Mouse (Mus musculus): ENCODE measurements around the gene Krt27. TPM values are rescaled to one million over a fixed set of nuclear protein-coding genes. Genes with fewer than 3 reads are reported as not detected.

The Krt27 gene
- total and polyA plus RNA-seq, 3 experiments = not detected

- no peak for DNase-seq
- no peaks in the 10 kb centered on the region for H3K79me2 ChIP-seq (replicated peaks; ENCODE audit: control insufficient read depth, insufficient read depth, low read length)
- H3K27me3 ChIP-seq (ENCODE audit: control insufficient read depth, insufficient read depth, low read length) = no peaks in the 10 kb centered on the region
- no peaks in the 10 kb centered on the region for H3K36me3 ChIP-seq (ENCODE audit: control insufficient read depth, insufficient read depth, low read length)
- no peak overlapping the region for H3K4me3 ChIP-seq
- intact Hi-C loops (cut with DNase I) = no loop called here
- H3K4me1 ChIP-seq (ENCODE audit: control insufficient read depth, insufficient read depth, low read length) = no peaks in the 10 kb centered on the region
- H3K27ac ChIP-seq = no peak overlapping the region
- no peak for TF ChIP-seq CTCF (IDR thresholded peaks at IDR 0.05)
- TF ChIP-seq POLR2A (IDR thresholded peaks at IDR 0.05; ENCODE audit: insufficient read depth, low read depth, low read length) = no peak
- no peak for TF ChIP-seq EP300 (IDR thresholded peaks at IDR 0.05; ENCODE audit: insufficient read depth, low read depth, low read length)
- no peak overlapping the region for H3K9ac ChIP-seq (ENCODE audit: low read depth, low read length)
- 83% methylated on average over 14 of the region's 14 CpGs for WGBS
Measured at GRCm38 (mm10) chr11:99321094-99321493, 29.8 kb downstream of the Krt27 start.

- 33% methylated on average over 9 of the region's 9 CpGs for WGBS
- TF ChIP-seq EP300 (IDR thresholded peaks at IDR 0.05; ENCODE audit: insufficient read depth, low read depth, low read length) = no peak
- no peak for TF ChIP-seq CTCF (IDR thresholded peaks at IDR 0.05)
- no peak for TF ChIP-seq POLR2A (IDR thresholded peaks at IDR 0.05; ENCODE audit: insufficient read depth, low read depth, low read length)
- Histone ChIP-seq H3K36me3 (ENCODE audit: control insufficient read depth, insufficient read depth, low read length) (no peaks in the 10 kb centered on the region), H3K4me3 (no peak overlapping the region), H3K27me3 (ENCODE audit: control insufficient read depth, insufficient read depth, low read length) (no peaks in the 10 kb centered on the region), H3K9ac (ENCODE audit: low read depth, low read length) (no peak overlapping the region), H3K4me1 (ENCODE audit: control insufficient read depth, insufficient read depth, low read length) (no peaks in the 10 kb centered on the region), H3K79me2 (replicated peaks; ENCODE audit: control insufficient read depth, insufficient read depth, low read length) (no peaks in the 10 kb centered on the region), H3K27ac (no peak overlapping the region)
- intact Hi-C loops (cut with DNase I) = no loop called here
- no peak for DNase-seq
Measured at GRCm38 (mm10) chr11:99319127-99319526, 31.8 kb downstream of the Krt27 start.

GRCm38 (mm10) chr11:99316543-99316942, 34.4 kb downstream of the Krt27 start:
- TF ChIP-seq POLR2A (IDR thresholded peaks at IDR 0.05; ENCODE audit: insufficient read depth, low read depth, low read length) (no peak), EP300 (IDR thresholded peaks at IDR 0.05; ENCODE audit: insufficient read depth, low read depth, low read length) (no peak), CTCF (IDR thresholded peaks at IDR 0.05) (no peak)
- intact Hi-C loops (cut with DNase I) = no loop called here
- H3K27me3 ChIP-seq (ENCODE audit: control insufficient read depth, insufficient read depth, low read length) = no peaks in the 10 kb centered on the region
- WGBS = 68% methylated on average over 8 of the region's 8 CpGs
- H3K79me2 ChIP-seq (replicated peaks; ENCODE audit: control insufficient read depth, insufficient read depth, low read length) = no peaks in the 10 kb centered on the region
- H3K27ac ChIP-seq = no peak overlapping the region
- no peak overlapping the region for H3K4me3 ChIP-seq
- no peak overlapping the region for H3K9ac ChIP-seq (ENCODE audit: low read depth, low read length)
- DNase-seq = no peak
- no peaks in the 10 kb centered on the region for H3K4me1 ChIP-seq (ENCODE audit: control insufficient read depth, insufficient read depth, low read length)
- no peaks in the 10 kb centered on the region for H3K36me3 ChIP-seq (ENCODE audit: control insufficient read depth, insufficient read depth, low read length)

- Histone ChIP-seq H3K27ac (no peak overlapping the region), H3K27me3 (ENCODE audit: control insufficient read depth, insufficient read depth, low read length) (no peaks in the 10 kb centered on the region), H3K4me1 (ENCODE audit: control insufficient read depth, insufficient read depth, low read length) (no peaks in the 10 kb centered on the region), H3K4me3 (no peak overlapping the region), H3K79me2 (replicated peaks; ENCODE audit: control insufficient read depth, insufficient read depth, low read length) (no peaks in the 10 kb centered on the region), H3K36me3 (ENCODE audit: control insufficient read depth, insufficient read depth, low read length) (no peaks in the 10 kb centered on the region), H3K9ac (ENCODE audit: low read depth, low read length) (no peak overlapping the region)
- intact Hi-C loops (cut with DNase I) = loop anchor here (5.0 kb wide), 1 partner anchor 148 kb away; no protein-coding TSS in a partner anchor
- no peak for DNase-seq
- WGBS = 85% methylated on average over 2 of the region's 2 CpGs
- TF ChIP-seq POLR2A (IDR thresholded peaks at IDR 0.05; ENCODE audit: insufficient read depth, low read depth, low read length) = no peak
- TF ChIP-seq EP300 (IDR thresholded peaks at IDR 0.05; ENCODE audit: insufficient read depth, low read depth, low read length) = no peak
- TF ChIP-seq CTCF (IDR thresholded peaks at IDR 0.05) = no peak
Measured at GRCm38 (mm10) chr11:99314594-99314993, 36.3 kb downstream of the Krt27 start.

GRCm38 (mm10) chr11:99310882-99311281, 40.0 kb downstream of the Krt27 start:
- 94% methylated on average over 1 of the region's 1 CpGs for WGBS
- no peak overlapping the region for H3K4me3 ChIP-seq
- TF ChIP-seq EP300 (IDR thresholded peaks at IDR 0.05; ENCODE audit: insufficient read depth, low read depth, low read length) (no peak), CTCF (IDR thresholded peaks at IDR 0.05) (peak; percentile 74), POLR2A (IDR thresholded peaks at IDR 0.05; ENCODE audit: insufficient read depth, low read depth, low read length) (no peak)
- no peak overlapping the region for H3K27ac ChIP-seq
- no peak for DNase-seq
- no peak overlapping the region for H3K9ac ChIP-seq (ENCODE audit: low read depth, low read length)
- no peaks in the 10 kb centered on the region for H3K36me3 ChIP-seq (ENCODE audit: control insufficient read depth, insufficient read depth, low read length)
- no peaks in the 10 kb centered on the region for H3K4me1 ChIP-seq (ENCODE audit: control insufficient read depth, insufficient read depth, low read length)
- no peaks in the 10 kb centered on the region for H3K79me2 ChIP-seq (replicated peaks; ENCODE audit: control insufficient read depth, insufficient read depth, low read length)
- intact Hi-C loops (cut with DNase I) = loop anchor here (5.0 kb wide), 1 partner anchor 151 kb away; no protein-coding TSS in a partner anchor
- H3K27me3 ChIP-seq (ENCODE audit: control insufficient read depth, insufficient read depth, low read length) = no peaks in the 10 kb centered on the region

- Histone ChIP-seq H3K4me1 (ENCODE audit: control insufficient read depth, insufficient read depth, low read length) (no peaks in the 10 kb centered on the region), H3K4me3 (no peak overlapping the region), H3K36me3 (ENCODE audit: control insufficient read depth, insufficient read depth, low read length) (no peaks in the 10 kb centered on the region), H3K27ac (no peak overlapping the region), H3K27me3 (ENCODE audit: control insufficient read depth, insufficient read depth, low read length) (no peaks in the 10 kb centered on the region), H3K9ac (ENCODE audit: low read depth, low read length) (no peak overlapping the region), H3K79me2 (replicated peaks; ENCODE audit: control insufficient read depth, insufficient read depth, low read length) (no peaks in the 10 kb centered on the region)
- DNase-seq = peak; percentile 40 to 60
- WGBS = 28% methylated on average over 2 of the region's 2 CpGs
- TF ChIP-seq POLR2A (IDR thresholded peaks at IDR 0.05; ENCODE audit: insufficient read depth, low read depth, low read length) (no peak), CTCF (IDR thresholded peaks at IDR 0.05) (peak; percentile 88)
- intact Hi-C loops (cut with DNase I) = loop anchor here (2.0 kb wide), 1 partner anchor 119 kb away; no protein-coding TSS in a partner anchor
Measured at GRCm38 (mm10) chr11:99307579-99307978, 43.3 kb downstream of the Krt27 start.

Other genes starting within 250 kb of the Krt27 start
- under 1 TPM; 0.29 to 0.59 TPM for gene Ccr7, start 196.0 kb downstream of the Krt27 start, total RNA-seq (2021)
- gene Ccr7, start 196.0 kb downstream of the Krt27 start, polyA plus RNA-seq (2012; rRNA removed) = 2.6 and 2.7 TPM in 2 replicates
- gene Smarce1, start 120.1 kb downstream of the Krt27 start, total RNA-seq (2021) = 10 to 100 TPM; 41.8 to 44.6 TPM
- gene Smarce1, start 120.1 kb downstream of the Krt27 start, polyA plus RNA-seq (2012; rRNA removed) = 22.2 and 29.3 TPM in 2 replicates
- gene Krt222, start 107.0 kb downstream of the Krt27 start, total RNA-seq (2021) = 10 to 100 TPM; 26.9 to 31.0 TPM
- 6.8 and 12.7 TPM in 2 replicates for gene Krt222, start 107.0 kb downstream of the Krt27 start, polyA plus RNA-seq (2012; rRNA removed)
- not detected for gene Krt24, start 65.8 kb downstream of the Krt27 start, total RNA-seq (2021)
- gene Krt24, start 65.8 kb downstream of the Krt27 start, polyA plus RNA-seq (2012; rRNA removed) = not detected in 2 replicates
- gene Krt25, start 28.2 kb downstream of the Krt27 start, total RNA-seq (2021) = not detected
- not detected in 2 replicates for gene Krt25, start 28.2 kb downstream of the Krt27 start, polyA plus RNA-seq (2012; rRNA removed)
- not detected for gene Krt26, start 13.1 kb downstream of the Krt27 start, total RNA-seq (2021)
- not detected in 2 replicates for gene Krt26, start 13.1 kb downstream of the Krt27 start, polyA plus RNA-seq (2012; rRNA removed)
- gene Krt28, start 23.8 kb upstream of the Krt27 start, total RNA-seq (2021) = not detected
- gene Krt28, start 23.8 kb upstream of the Krt27 start, polyA plus RNA-seq (2012; rRNA removed) = not detected in 2 replicates
- 1 to 10 TPM; 4.4 to 5.1 TPM for gene Krt10, start 38.3 kb upstream of the Krt27 start, total RNA-seq (2021)
- 0.76 and 1.6 TPM in 2 replicates for gene Krt10, start 38.3 kb upstream of the Krt27 start, polyA plus RNA-seq (2012; rRNA removed)
- not detected for gene Krt12, start 71.2 kb upstream of the Krt27 start, total RNA-seq (2021)
- gene Krt12, start 71.2 kb upstream of the Krt27 start, polyA plus RNA-seq (2012; rRNA removed) = not detected in 2 replicates
- gene Krt20, start 87.0 kb upstream of the Krt27 start, total RNA-seq (2021) = not detected
- gene Krt20, start 87.0 kb upstream of the Krt27 start, polyA plus RNA-seq (2012; rRNA removed) = 0.06 TPM in 1 of 2 replicates, not detected in the other
- not detected for gene Krt23, start 142.0 kb upstream of the Krt27 start, total RNA-seq (2021)
- 0.80 TPM in 1 of 2 replicates, not detected in the other for gene Krt23, start 142.0 kb upstream of the Krt27 start, polyA plus RNA-seq (2012; rRNA removed)
- gene Krt39, start 170.2 kb upstream of the Krt27 start, total RNA-seq (2021) = not detected
- gene Krt39, start 170.2 kb upstream of the Krt27 start, polyA plus RNA-seq (2012; rRNA removed) = not detected in 2 replicates
- gene Krt40, start 192.1 kb upstream of the Krt27 start, total RNA-seq (2021) = not detected
- gene Krt40, start 192.1 kb upstream of the Krt27 start, polyA plus RNA-seq (2012; rRNA removed) = not detected in 2 replicates
- not detected for gene Krtap3-3, start 199.8 kb upstream of the Krt27 start, total RNA-seq (2021)
- gene Krtap3-3, start 199.8 kb upstream of the Krt27 start, polyA plus RNA-seq (2012; rRNA removed) = not detected in 2 replicates
- gene Krtap3-2, start 205.7 kb upstream of the Krt27 start, total RNA-seq (2021) = not detected
- gene Krtap3-2, start 205.7 kb upstream of the Krt27 start, polyA plus RNA-seq (2012; rRNA removed) = not detected in 2 replicates
- gene Gm11939, start 208.4 kb upstream of the Krt27 start, total RNA-seq (2021) = not detected
- gene Gm11939, start 208.4 kb upstream of the Krt27 start, polyA plus RNA-seq (2012; rRNA removed) = not detected in 2 replicates
- gene Krtap3-1, start 215.5 kb upstream of the Krt27 start, total RNA-seq (2021) = not detected
- not detected in 2 replicates for gene Krtap3-1, start 215.5 kb upstream of the Krt27 start, polyA plus RNA-seq (2012; rRNA removed)
- not detected for gene Krtap1-5, start 229.9 kb upstream of the Krt27 start, total RNA-seq (2021)
- not detected in 2 replicates for gene Krtap1-5, start 229.9 kb upstream of the Krt27 start, polyA plus RNA-seq (2012; rRNA removed)
- gene Krtap1-4, start 232.6 kb upstream of the Krt27 start, total RNA-seq (2021) = not detected
- gene Krtap1-4, start 232.6 kb upstream of the Krt27 start, polyA plus RNA-seq (2012; rRNA removed) = not detected in 2 replicates
- not detected for gene Krtap1-3, start 240.2 kb upstream of the Krt27 start, total RNA-seq (2021)
- not detected in 2 replicates for gene Krtap1-3, start 240.2 kb upstream of the Krt27 start, polyA plus RNA-seq (2012; rRNA removed)
- gene Krtap9-3, start 247.0 kb upstream of the Krt27 start, total RNA-seq (2021) = not detected
- not detected in 2 replicates for gene Krtap9-3, start 247.0 kb upstream of the Krt27 start, polyA plus RNA-seq (2012; rRNA removed)